Mouse (Mus musculus) MEL (cell line): ENCODE measurements around the gene Srsf10. TPM values are rescaled to one million over a fixed set of nuclear protein-coding genes. Genes with fewer than 3 reads are reported as not detected.

Experiments
- DNase-seq: peaks from one replicate; pipeline ENCODE4 v3.0.0; 2011; ENCODE audit warnings: low read depth, low spot score
- H3K27ac ChIP-seq: 2 replicates; pipeline ENCODE4 v1.5.1; 2012; ENCODE audit warnings: low read depth, mild to moderate bottlenecking, control low read depth, low read length, moderate library complexity; ENCODE audit not compliant: control insufficient read depth
- H3K27me3 ChIP-seq, 2 experiments: fragments of 150-350 bp in 1 of 2; sonication (generic) in 1 of 2; 2 replicates each; pipeline ENCODE4 v1.6.1; 2012; ENCODE audit warnings: low read length in 2 of 2, mild to moderate bottlenecking in 2 of 2, improper control_type of control experiment in 1 of 2, moderate library complexity in 1 of 2; ENCODE audit not compliant: insufficient read depth in 2 of 2, control insufficient read depth in 1 of 2
- H3K36me3 ChIP-seq, 2 experiments: 2 replicates each; pipeline ENCODE4 v1.6.1; 2012 to 2014; ENCODE audit warnings: low read length in 2 of 2, improper control_type of control experiment in 1 of 2, inconsistent platforms in 1 of 2, mild to moderate bottlenecking in 1 of 2; ENCODE audit not compliant: insufficient read depth in 2 of 2, control insufficient read depth in 1 of 2
- H3K4me1 ChIP-seq, 2 experiments: fragments of 150-350 bp in 1 of 2; sonication (generic) in 1 of 2; 2 replicates each; pipeline ENCODE4 v1.6.1; 2012; ENCODE audit warnings: low read length in 2 of 2, improper control_type of control experiment in 1 of 2, mild to moderate bottlenecking in 1 of 2; ENCODE audit not compliant: insufficient read depth in 2 of 2, control insufficient read depth in 1 of 2
- H3K4me3 ChIP-seq, 2 experiments: fragments of 150-350 bp in 1 of 2; sonication (generic) in 1 of 2; 2 replicates each; pipeline ENCODE4 v1.5.1; 2012; ENCODE audit warnings: low read depth in 2 of 2, low read length in 2 of 2, mild to moderate bottlenecking in 2 of 2, moderate library complexity in 2 of 2, control low read depth in 1 of 2, improper control_type of control experiment in 1 of 2; ENCODE audit not compliant: control insufficient read depth in 1 of 2, insufficient read depth in 1 of 2
- H3K79me2 ChIP-seq: 2 replicates; pipeline ENCODE4 v1.6.1; 2012; ENCODE audit warnings: mild to moderate bottlenecking, low read length, moderate library complexity; ENCODE audit not compliant: control insufficient read depth, poor library complexity, insufficient read depth
- H3K9ac ChIP-seq: 2 replicates; pipeline ENCODE4 v1.6.1; 2012; ENCODE audit warnings: low read depth, mild to moderate bottlenecking, control low read depth, low read length, moderate library complexity; ENCODE audit not compliant: control insufficient read depth, poor library complexity, severe bottlenecking
- H3K9me3 ChIP-seq: fragments of 150-350 bp; sonication (generic); replicated peaks from 2 replicates; pipeline ENCODE4 v1.6.1; 2012; ENCODE audit warnings: mild to moderate bottlenecking, low read length, improper control_type of control experiment, moderate library complexity; ENCODE audit not compliant: insufficient read depth
- CTCF ChIP-seq, 3 experiments: IDR thresholded peaks in 2 of 3; conservative IDR thresholded peaks in 1 of 3; 2 replicates each; pipeline ENCODE4 v1.5.1; 2011 to 2012; ENCODE audit warnings: low read length in 3 of 3, low read depth in 2 of 3, mild to moderate bottlenecking in 2 of 3, improper control_type of control experiment in 1 of 3, inconsistent platforms in 1 of 3, mixed read lengths in 1 of 3, moderate library complexity in 1 of 3; ENCODE audit not compliant: control insufficient read depth in 1 of 3, insufficient read depth in 1 of 3, poor library complexity in 1 of 3, severe bottlenecking in 1 of 3
- E2F4 ChIP-seq: IDR thresholded peaks from 2 replicates; pipeline ENCODE4 v1.6.1; 2011; ENCODE audit warnings: low read depth, low read length, improper control_type of control experiment, borderline replicate concordance
- ELF1 ChIP-seq: IDR thresholded peaks from 2 replicates; pipeline ENCODE4 v1.6.1; 2014; ENCODE audit warnings: low read depth, mild to moderate bottlenecking, inconsistent platforms, low read length, improper control_type of control experiment, moderate library complexity
- HCFC1 ChIP-seq: IDR thresholded peaks from 2 replicates; pipeline ENCODE4 v1.6.1; 2012; ENCODE audit warnings: low read depth, mild to moderate bottlenecking, inconsistent platforms, low read length, improper control_type of control experiment, moderate library complexity
- KAT2A ChIP-seq: conservative IDR thresholded peaks from 2 replicates; pipeline ENCODE4 v1.6.1; 2012; ENCODE audit warnings: low read depth, low read length, improper control_type of control experiment, inconsistent platforms
- MAFK ChIP-seq: IDR thresholded peaks from 2 replicates; pipeline ENCODE4 v1.6.1; 2011; ENCODE audit warnings: low read depth, mild to moderate bottlenecking, low read length, improper control_type of control experiment, borderline replicate concordance
- MAX ChIP-seq: IDR thresholded peaks from 2 replicates; pipeline ENCODE4 v1.6.1; 2011; ENCODE audit warnings: low read length, improper control_type of control experiment
- MEF2A ChIP-seq: IDR thresholded peaks from 2 replicates; pipeline ENCODE4 v1.6.1; 2014; ENCODE audit warnings: low read depth, mild to moderate bottlenecking, inconsistent platforms, low read length, improper control_type of control experiment; ENCODE audit not compliant: poor library complexity, insufficient replicate concordance, severe bottlenecking; ENCODE audit errors: extremely low read depth
- MYB ChIP-seq: IDR thresholded peaks from 2 replicates; pipeline ENCODE4 v1.6.1; 2011; ENCODE audit warnings: mild to moderate bottlenecking, low read depth, low read length, improper control_type of control experiment
- NELFE ChIP-seq: IDR thresholded peaks from 2 replicates; pipeline ENCODE4 v1.6.1; 2011; ENCODE audit warnings: low read depth, low read length, improper control_type of control experiment
- RCOR1 ChIP-seq: IDR thresholded peaks from 2 replicates; pipeline ENCODE4 v1.6.1; 2012; ENCODE audit warnings: low read depth, mild to moderate bottlenecking, inconsistent platforms, low read length, improper control_type of control experiment
- TBP ChIP-seq: IDR thresholded peaks from 2 replicates; pipeline ENCODE4 v1.8.0; 2011; ENCODE audit warnings: low read depth, low read length, improper control_type of control experiment
- TCF12 ChIP-seq: IDR thresholded peaks from 2 replicates; pipeline ENCODE4 v1.6.1; 2014; ENCODE audit warnings: low read depth, mild to moderate bottlenecking, inconsistent platforms, low read length, improper control_type of control experiment, moderate library complexity
- UBTF ChIP-seq: IDR thresholded peaks from 2 replicates; pipeline ENCODE4 v1.6.1; 2012; ENCODE audit warnings: low read depth, mild to moderate bottlenecking, inconsistent platforms, low read length, improper control_type of control experiment, moderate library complexity, borderline replicate concordance; ENCODE audit not compliant: insufficient read depth
- USF1 ChIP-seq: IDR thresholded peaks from 2 replicates; pipeline ENCODE4 v1.6.1; 2014; ENCODE audit warnings: low read depth, mild to moderate bottlenecking, inconsistent platforms, low read length, improper control_type of control experiment, moderate library complexity
- USF2 ChIP-seq, 2 experiments: IDR thresholded peaks; 2 replicates each; pipeline ENCODE4 v1.6.1; 2011 to 2012; ENCODE audit warnings: improper control_type of control experiment in 2 of 2, low read length in 2 of 2, borderline replicate concordance in 1 of 2, inconsistent platforms in 1 of 2, low read depth in 1 of 2, mild to moderate bottlenecking in 1 of 2; ENCODE audit not compliant: insufficient read depth in 1 of 2
- polyA plus RNA-seq, 2 experiments: library from polyadenylated mRNA; stranded (reverse) in 1 of 2; unstranded in 1 of 2; fragments of >175 nt in 1 of 2; fragments of >200 nt in 1 of 2; gene quantifications; 2 replicates each; pipeline versions ENCODE4 v1.2.1 to v1.2.4; 2012; ENCODE audit warnings: low replicate concordance in 2 of 2, low read depth in 1 of 2; ENCODE audit not compliant: insufficient read length in 2 of 2, insufficient read depth in 1 of 2, missing spikeins in 1 of 2
- total RNA-seq: library from RNA; depleted of rRNA; stranded (reverse); fragments of 300-350 nt; gene quantifications from 2 replicates; pipeline ENCODE4 v1.2.3, GENCODE M21; 2012

The Srsf10 gene
- total and polyA plus RNA-seq, 3 experiments = 142 to 361 (median 222) TPM

DNA sequence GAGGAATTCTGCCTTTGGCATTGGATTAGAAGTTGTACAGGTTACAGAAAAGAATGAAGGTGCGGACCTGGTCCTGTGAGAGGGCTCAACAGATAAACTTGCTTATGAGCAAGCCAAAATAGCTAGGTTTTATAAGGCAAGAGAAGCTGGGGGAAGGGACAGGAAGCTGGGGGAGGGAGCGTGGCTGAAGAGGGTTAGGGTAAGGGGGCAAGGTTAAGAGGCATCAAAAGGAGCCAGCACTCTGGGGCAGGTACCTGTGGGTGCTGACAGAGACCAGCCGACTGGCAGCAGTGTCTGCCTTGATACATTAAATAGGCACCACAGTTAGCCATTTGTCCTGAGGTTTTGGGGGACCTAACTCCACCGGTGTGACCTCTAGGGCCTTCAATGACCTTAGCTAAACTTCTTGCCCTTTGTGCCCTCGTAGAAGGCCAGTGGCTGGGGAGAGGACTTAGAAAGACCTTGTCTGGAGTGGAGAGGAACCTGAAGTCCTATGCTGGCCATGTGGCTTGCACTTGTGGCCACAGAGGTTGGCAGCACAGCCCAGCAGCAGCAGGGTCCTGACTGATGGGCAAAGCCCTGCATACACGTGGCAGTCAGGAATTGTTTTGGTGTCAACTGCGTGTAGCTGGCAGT, 28.5 kb downstream of the Srsf10 start:
- no peak overlapping the region for H3K27ac ChIP-seq
- H3K9ac ChIP-seq = no peak overlapping the region
- no peak for TF ChIP-seq MAX
- no peak for TF ChIP-seq MEF2A
- no peak for TF ChIP-seq ELF1
- TF ChIP-seq UBTF = no peak
- no peak for TF ChIP-seq NELFE
- no peak for TF ChIP-seq TCF12
- TF ChIP-seq MAFK = no peak
- TF ChIP-seq MYB = no peak
- no peak for TF ChIP-seq KAT2A
- TF ChIP-seq USF1 = no peak
- no peak for TF ChIP-seq CTCF (IDR thresholded peaks at IDR 0.05 in 2 of 3, conservative IDR thresholded peaks at IDR 0.05 in 1 of 3; ENCODE audit: control insufficient read depth in 1 of 3, insufficient read depth in 1 of 3, low read depth in 2 of 3, low read length in 3 of 3, poor library complexity in 1 of 3, severe bottlenecking in 1 of 3)
- TF ChIP-seq HCFC1 = no peak
- no peak for TF ChIP-seq RCOR1
- no peak for TF ChIP-seq USF2 (IDR thresholded peaks at IDR 0.05; ENCODE audit: borderline replicate concordance in 1 of 2, insufficient read depth in 1 of 2, low read depth in 1 of 2, low read length in 2 of 2)
- TF ChIP-seq, all 39 proteins: peak for 0
- Histone ChIP-seq H3K4me3 (no peak overlapping the region), H3K79me2 (no peaks in the 10 kb centered on the region), H3K36me3 (peaks cover 0 to 8% of the 10 kb centered on the region in 2 experiments; a peak in 2 of 4 replicates), H3K9me3 (no peaks in the 10 kb centered on the region), H3K27me3 (no peaks in the 10 kb centered on the region), H3K4me1 (peaks cover 2 to 9% of the 10 kb centered on the region in 2 experiments; a peak in 3 of 4 replicates)
- DNase-seq = no peak

DNA sequence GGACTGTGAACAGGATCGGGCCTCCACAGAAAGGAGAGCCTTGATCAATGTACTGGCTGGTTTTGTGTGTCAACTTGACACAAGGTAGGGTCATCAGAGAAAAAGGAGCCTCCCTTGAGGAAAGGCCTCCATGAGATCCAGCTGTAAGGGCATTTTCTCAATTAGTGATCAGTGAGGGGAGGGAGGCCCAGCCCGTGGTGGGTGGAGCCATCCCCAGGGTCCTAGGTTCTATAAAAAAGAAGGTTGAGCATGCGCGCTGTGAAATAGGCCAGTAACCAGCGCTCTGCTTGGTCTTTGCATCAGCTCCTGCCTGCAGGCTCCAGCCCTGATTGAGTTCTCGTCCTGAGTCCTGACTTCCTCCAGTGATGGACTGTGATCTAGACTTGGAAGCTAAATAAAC, 29.0 kb downstream of the Srsf10 start:
- Histone ChIP-seq H3K4me1 (peaks cover 3 to 11% of the 10 kb centered on the region in 2 experiments; a peak in 3 of 4 replicates), H3K4me3 (no peak overlapping the region), H3K9ac (no peak overlapping the region), H3K27ac (no peak overlapping the region), H3K79me2 (no peaks in the 10 kb centered on the region), H3K9me3 (no peaks in the 10 kb centered on the region), H3K27me3 (no peaks in the 10 kb centered on the region)
- no peak for DNase-seq
- TF ChIP-seq NELFE (no peak), E2F4 (no peak), TBP (no peak), MAFK (no peak), RCOR1 (no peak)
- TF ChIP-seq, all 39 proteins: peak for 0
- H3K36me3 ChIP-seq = peaks cover 0 to 9% of the 10 kb centered on the region in 2 experiments; a peak in 2 of 4 replicates
